Mouse (Mus musculus): ENCODE measurements at regions not wholly inside any gene's neighbourhood (a gene's known extent, or its start where the extent isn't known, plus 50 kb on each side); places are given as distances from the start of the nearest gene placed in this dataset.

- no peak for DNase-seq
Measured at GRCm38 (mm10) chr4:150800774-150801173, 52.9 kb upstream of the Errfi1 start.

GRCm38 (mm10) chr4:150799550-150800398 lies 53.9 kb upstream of the Errfi1 start:
- DNase-seq: no peak

GRCm38 (mm10) chr4:150798783-150799530 lies 54.8 kb upstream of the Errfi1 start:
- no peak for DNase-seq

- no peak for DNase-seq
Measured at GRCm38 (mm10) chr4:150798281-150798680, 55.4 kb upstream of the Errfi1 start.

GRCm38 (mm10) chr4:150797057-150797456 lies 56.7 kb upstream of the Errfi1 start:
- no peak for DNase-seq

GRCm38 (mm10) chr4:150794878-150795277 lies 58.8 kb upstream of the Errfi1 start:
- DNase-seq: no peak

- DNase-seq: no peak
Measured at GRCm38 (mm10) chr4:150794257-150794794, 59.4 kb upstream of the Errfi1 start.

- DNase-seq: no peak
Measured at GRCm38 (mm10) chr4:150793146-150793545, 60.6 kb upstream of the Errfi1 start.

- no peak for DNase-seq
Measured at GRCm38 (mm10) chr4:150789166-150789565, 64.6 kb upstream of the Errfi1 start.

- DNase-seq: no peak
Measured at GRCm38 (mm10) chr4:150787113-150787512, 66.6 kb upstream of the Errfi1 start.

GRCm38 (mm10) chr4:150786651-150787050 lies 67.1 kb upstream of the Errfi1 start:
- DNase-seq: no peak

GRCm38 (mm10) chr4:150784491-150785451 lies 68.9 kb upstream of the Errfi1 start:
- DNase-seq: no peak

GRCm38 (mm10) chr4:150781304-150781703 lies 72.4 kb upstream of the Errfi1 start:
- DNase-seq: no peak

GRCm38 (mm10) chr4:150779340-150779739 lies 74.4 kb upstream of the Errfi1 start:
- DNase-seq: no peak

GRCm38 (mm10) chr4:150778683-150779082 lies 75.0 kb upstream of the Errfi1 start:
- no peak for DNase-seq

GRCm38 (mm10) chr4:150775695-150776521 lies 77.8 kb upstream of the Errfi1 start:
- DNase-seq: no peak

GRCm38 (mm10) chr4:150775281-150775680 lies 78.4 kb upstream of the Errfi1 start:
- no peak for DNase-seq

GRCm38 (mm10) chr4:150774289-150774914 lies 79.3 kb upstream of the Errfi1 start:
- no peak for DNase-seq

GRCm38 (mm10) chr4:150771922-150772651 lies 81.6 kb upstream of the Errfi1 start:
- no peak for DNase-seq

GRCm38 (mm10) chr4:150771469-150771868 lies 82.2 kb upstream of the Errfi1 start:
- DNase-seq: no peak
